Mouse (Mus musculus): ENCODE data around the gene Cideb.

The Cideb gene

GRCm38 (mm10) chr14:55758363-55758784 is at the start of gene Cideb:
TSS of gene Cideb (minus strand) at chr14:55758458.
- peak; percentile 64 for ATAC-seq (ENCODE audit: low TSS enrichment)

- no peak for ATAC-seq (ENCODE audit: low TSS enrichment)
These were observed 37.3 kb upstream of the Cideb start for GRCm38 (mm10) chr14:55795380-55796163.

GRCm38 (mm10) chr14:55793946-55794345 is 35.7 kb upstream of the Cideb start:
- ATAC-seq (ENCODE audit: low TSS enrichment): no peak

GRCm38 (mm10) chr14:55793461-55793860 is 35.2 kb upstream of the Cideb start:
- ATAC-seq (ENCODE audit: low TSS enrichment): no peak

GRCm38 (mm10) chr14:55788256-55789050 is 30.2 kb upstream of the Cideb start, which contains the start of gene Ripk3:
TSS of gene Ripk3 (minus strand) at chr14:55788865.
- no peak for ATAC-seq (ENCODE audit: low TSS enrichment)

- ATAC-seq (ENCODE audit: low TSS enrichment): no peak
These were observed 29.5 kb upstream of the Cideb start for GRCm38 (mm10) chr14:55787731-55788130.

- ATAC-seq (ENCODE audit: low TSS enrichment): no peak
These were observed 26.9 kb upstream of the Cideb start for GRCm38 (mm10) chr14:55785195-55785594.

GRCm38 (mm10) chr14:55783958-55784235 is 25.6 kb upstream of the Cideb start, which contains the start of gene Adcy4:
TSS of gene Adcy4 (minus strand) at chr14:55784095.
- no peak for ATAC-seq (ENCODE audit: low TSS enrichment)

- ATAC-seq (ENCODE audit: low TSS enrichment): no peak
These were observed 25.1 kb upstream of the Cideb start for GRCm38 (mm10) chr14:55783171-55783957.

GRCm38 (mm10) chr14:55782361-55782960 is 24.2 kb upstream of the Cideb start:
- ATAC-seq (ENCODE audit: low TSS enrichment): no peak

GRCm38 (mm10) chr14:55781310-55781709 is 23.1 kb upstream of the Cideb start:
- ATAC-seq (ENCODE audit: low TSS enrichment): peak; percentile 93

- ATAC-seq (ENCODE audit: low TSS enrichment): no peak
These were observed 22.5 kb upstream of the Cideb start for GRCm38 (mm10) chr14:55780736-55781135.

GRCm38 (mm10) chr14:55779656-55780055 is 21.4 kb upstream of the Cideb start:
- ATAC-seq (ENCODE audit: low TSS enrichment): no peak

GRCm38 (mm10) chr14:55778686-55779085 is 20.4 kb upstream of the Cideb start:
- no peak for ATAC-seq (ENCODE audit: low TSS enrichment)

GRCm38 (mm10) chr14:55777806-55778205 is 19.5 kb upstream of the Cideb start:
- no peak for ATAC-seq (ENCODE audit: low TSS enrichment)

- ATAC-seq (ENCODE audit: low TSS enrichment): no peak
These were observed 18.9 kb upstream of the Cideb start for GRCm38 (mm10) chr14:55777176-55777575.

GRCm38 (mm10) chr14:55776711-55777110 is 18.5 kb upstream of the Cideb start:
- no peak for ATAC-seq (ENCODE audit: low TSS enrichment)

- no peak for ATAC-seq (ENCODE audit: low TSS enrichment)
These were observed 10.9 kb upstream of the Cideb start for GRCm38 (mm10) chr14:55769087-55769703.

GRCm38 (mm10) chr14:55768555-55768954 is 10.3 kb upstream of the Cideb start:
- ATAC-seq (ENCODE audit: low TSS enrichment): no peak

GRCm38 (mm10) chr14:55767519-55768414 is 9.5 kb upstream of the Cideb start:
- peak; percentile 86 for ATAC-seq (ENCODE audit: low TSS enrichment)

Data from frontal cortex, adult (tissue).